Mouse (Mus musculus) liver, adult 2 months (tissue): Measurements from ENCODE around the gene Fcrla. TPM values are rescaled to one million over a fixed set of nuclear protein-coding genes. Genes with fewer than 3 reads are reported as not detected.

Experiments used
- DNase-seq: peaks from one replicate; pipeline ENCODE4 v3.0.0-alpha.2; 2011; ENCODE audit warnings: low read depth, low spot score; ENCODE audit errors: extremely low read depth
- H3K27ac ChIP-seq: fragments of 200-500 bp; replicated peaks from 2 replicates; pipeline ENCODE4 v1.5.1; 2012; ENCODE audit warnings: low read depth, mild to moderate bottlenecking, control low read depth, inconsistent platforms, low read length; ENCODE audit not compliant: insufficient read depth
- H3K27me3 ChIP-seq: fragments of 200-500 bp; 2 replicates; pipeline ENCODE4 v1.6.1; 2012; ENCODE audit warnings: mild to moderate bottlenecking, moderate library complexity, low read length, inconsistent platforms; ENCODE audit not compliant: control insufficient read depth, insufficient read depth
- H3K36me3 ChIP-seq: fragments of 200-500 bp; 2 replicates; pipeline ENCODE4 v1.6.1; 2012; ENCODE audit warnings: low read length, inconsistent platforms; ENCODE audit not compliant: control insufficient read depth, insufficient read depth
- H3K4me1 ChIP-seq: fragments of 200-500 bp; 2 replicates; pipeline ENCODE4 v1.6.1; 2011; ENCODE audit warnings: low read length; ENCODE audit not compliant: control insufficient read depth, insufficient read depth
- H3K4me3 ChIP-seq: fragments of 200-500 bp; 2 replicates; pipeline ENCODE4 v1.5.1; 2011; ENCODE audit warnings: low read depth, mild to moderate bottlenecking, control low read depth, low read length, moderate library complexity; ENCODE audit not compliant: insufficient read depth
- H3K79me2 ChIP-seq: fragments of 200-500 bp; 2 replicates; pipeline ENCODE4 v1.6.1; 2012; ENCODE audit warnings: inconsistent platforms, mild to moderate bottlenecking, low read length, moderate library complexity; ENCODE audit not compliant: control insufficient read depth, insufficient read depth
- H3K9ac ChIP-seq: fragments of 200-500 bp; 2 replicates; pipeline ENCODE4 v1.6.1; 2012; ENCODE audit warnings: low read depth, mild to moderate bottlenecking, control low read depth, inconsistent platforms, low read length
- CTCF ChIP-seq: fragments of 200-500 bp; IDR thresholded peaks from 2 replicates; pipeline ENCODE4 v1.5.1; 2011; ENCODE audit warnings: low read depth, low read length, control low read depth
- POLR2A ChIP-seq: fragments of 200-500 bp; IDR thresholded peaks from 2 replicates; pipeline ENCODE4 v1.6.1; 2011; ENCODE audit warnings: low read length, control low read depth; ENCODE audit not compliant: insufficient read depth; ENCODE audit errors: extremely low read depth
- WGBS: fragments of 180-500 bp; shearing (Covaris S2); methylation state at CpG from one replicate; pipeline ENCODE4 v1.1.7; 2018; 5-methylcytosine and 5-hydroxymethylcytosine counted together
- polyA plus RNA-seq: library from polyadenylated mRNA; depleted of rRNA; stranded (reverse); fragments of >200 nt; gene quantifications from 2 replicates; pipeline ENCODE4 v1.2.3, GENCODE M21; 2012
- total RNA-seq: library from RNA; depleted of rRNA; stranded (reverse); fragments of >200 nt; gene quantifications from 2 replicates; pipeline ENCODE4 v1.2.3, GENCODE M21; 2014

Gene Fcrla
- total and polyA plus RNA-seq, 2 experiments, result 0.83 to 1.1 TPM

- H3K27me3 ChIP-seq, result no peaks in the 10 kb centered on the region
- H3K27ac ChIP-seq, result peak overlapping the region; percentile 77
- H3K4me1 ChIP-seq, result peaks cover 8% of the 10 kb centered on the region
- 22% methylated on average over 5 of the region's 5 CpGs for WGBS
- H3K9ac ChIP-seq, result peak overlapping the region; percentile 41; the same call in 1 of the 2 replicates
- H3K36me3 ChIP-seq, result peaks cover 4% of the 10 kb centered on the region; the same call in 1 of the 2 replicates
- peak; percentile 90 for DNase-seq
- peaks cover 3% of the 10 kb centered on the region; the same call in 1 of the 2 replicates for H3K79me2 ChIP-seq
- TF ChIP-seq POLR2A (no peak), CTCF (no peak)
- peak overlapping the region; percentile 36 for H3K4me3 ChIP-seq
Measured at GRCm38 (mm10) chr1:170882915-170883485, 44.4 kb downstream of the Fcrla start.

- Histone ChIP-seq H3K27ac (no peak overlapping the region), H3K36me3 (peaks cover 25% of the 10 kb centered on the region), H3K4me1 (peaks cover 3% of the 10 kb centered on the region), H3K9ac (no peak overlapping the region), H3K4me3 (no peak overlapping the region), H3K79me2 (peaks cover 3% of the 10 kb centered on the region; the same call in 1 of the 2 replicates), H3K27me3 (no peaks in the 10 kb centered on the region)
- TF ChIP-seq POLR2A (no peak), CTCF (no peak)
- no peak for DNase-seq
- WGBS, result 83% methylated on average over 5 of the region's 5 CpGs
Measured at GRCm38 (mm10) chr1:170876906-170877305, 50.5 kb downstream of the Fcrla start.

GRCm38 (mm10) chr1:170875676-170876075 is 51.7 kb downstream of the Fcrla start:
- no peak overlapping the region for H3K4me3 ChIP-seq
- WGBS, result 50% methylated on average over 3 of the region's 3 CpGs
- DNase-seq, result no peak
- no peaks in the 10 kb centered on the region for H3K27me3 ChIP-seq
- peaks cover 25% of the 10 kb centered on the region for H3K36me3 ChIP-seq
- TF ChIP-seq POLR2A, result no peak
- TF ChIP-seq CTCF, result no peak
- peaks cover 3% of the 10 kb centered on the region; the same call in 1 of the 2 replicates for H3K79me2 ChIP-seq
- peaks cover 3% of the 10 kb centered on the region for H3K4me1 ChIP-seq
- H3K27ac ChIP-seq, result no peak overlapping the region
- H3K9ac ChIP-seq, result no peak overlapping the region

- peaks cover 21% of the 10 kb centered on the region for H3K36me3 ChIP-seq
- no peak overlapping the region for H3K27ac ChIP-seq
- DNase-seq, result peak; percentile 55
- H3K9ac ChIP-seq, result no peak overlapping the region
- H3K4me1 ChIP-seq, result no peaks in the 10 kb centered on the region; the same call in 1 of the 2 replicates
- WGBS, result 67% methylated on average over 2 of the region's 2 CpGs
- H3K79me2 ChIP-seq, result no peaks in the 10 kb centered on the region
- no peaks in the 10 kb centered on the region for H3K27me3 ChIP-seq
- TF ChIP-seq POLR2A (no peak), CTCF (peak; percentile 34)
- no peak overlapping the region for H3K4me3 ChIP-seq
Measured at GRCm38 (mm10) chr1:170871961-170872360, 55.4 kb downstream of the Fcrla start.

DNA sequence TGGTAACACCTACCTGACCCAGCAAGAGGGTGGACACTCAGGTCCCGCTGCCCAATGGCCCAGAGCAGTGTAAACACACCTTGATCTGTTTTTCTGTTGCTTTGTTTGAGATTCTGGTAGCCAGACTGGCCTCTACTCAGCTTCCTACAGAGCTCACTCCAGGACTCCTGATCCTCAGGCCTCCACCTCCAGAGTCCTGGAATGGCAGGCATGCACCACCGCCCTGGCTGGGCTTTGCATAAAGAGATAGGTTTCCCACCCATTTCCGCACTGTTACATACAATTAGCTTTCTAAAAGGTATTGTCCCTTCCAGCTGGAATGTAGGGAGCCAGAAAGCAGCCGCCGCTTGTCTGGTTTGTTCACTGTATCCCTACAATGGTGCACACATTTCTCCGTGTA is 56.0 kb downstream of the Fcrla start:
- Histone ChIP-seq H3K9ac (no peak overlapping the region), H3K79me2 (no peaks in the 10 kb centered on the region), H3K36me3 (peaks cover 18% of the 10 kb centered on the region), H3K4me3 (no peak overlapping the region), H3K4me1 (no peaks in the 10 kb centered on the region; the same call in 1 of the 2 replicates), H3K27ac (no peak overlapping the region), H3K27me3 (no peaks in the 10 kb centered on the region)
- no peak for TF ChIP-seq CTCF
- TF ChIP-seq POLR2A, result no peak
- WGBS, result 79% methylated on average over 6 of the region's 6 CpGs
- DNase-seq, result no peak

GRCm38 (mm10) chr1:170868905-170869283 is 58.5 kb downstream of the Fcrla start:
- H3K36me3 ChIP-seq, result peaks cover 5% of the 10 kb centered on the region
- peak overlapping the region; percentile 61 for H3K4me3 ChIP-seq
- DNase-seq, result no peak
- H3K27me3 ChIP-seq, result no peaks in the 10 kb centered on the region
- 14% methylated on average over 14 of the region's 14 CpGs for WGBS
- H3K79me2 ChIP-seq, result peaks cover 8% of the 10 kb centered on the region; the same call in 1 of the 2 replicates
- peak overlapping the region; percentile 53 for H3K9ac ChIP-seq
- no peak overlapping the region for H3K27ac ChIP-seq
- TF ChIP-seq CTCF, result no peak
- TF ChIP-seq POLR2A, result no peak
- H3K4me1 ChIP-seq, result peaks cover 12% of the 10 kb centered on the region
